Mouse (Mus musculus) retina, embryonic 14.5 days (tissue): ENCODE measurements at regions not wholly inside any gene's neighbourhood (a gene's known extent, or its start where the extent isn't known, plus 50 kb on each side); places are given as distances from the start of the nearest gene placed in this dataset.
"Not testable (repeated sequence)": the region's sequence is repeated elsewhere in the genome, so short reads cannot be mapped to it uniquely, and the experiment has no call there.

Experiments used
- DNase-seq: peaks from one replicate; pipeline ENCODE4 v3.0.0-alpha.2; 2015; ENCODE audit warnings: low spot score

DNA sequence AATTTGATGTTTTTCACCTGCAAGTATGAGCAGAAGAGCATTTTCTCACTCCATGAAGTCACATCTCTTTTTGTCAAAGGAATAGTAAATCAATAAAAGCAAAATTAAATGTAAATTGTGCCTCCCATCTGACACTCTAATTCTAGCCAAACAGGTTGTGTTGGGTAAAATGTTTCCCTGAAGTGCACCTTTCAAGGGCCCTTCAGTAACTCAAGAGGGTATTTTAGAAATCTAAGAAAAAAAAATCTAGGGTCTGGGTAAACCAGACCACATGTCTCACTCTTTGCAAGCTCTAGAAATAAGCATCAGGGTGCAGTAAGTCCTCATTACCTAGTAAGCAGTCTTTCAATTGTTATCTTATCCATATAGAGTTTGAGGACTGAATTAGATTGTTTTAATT is 521.2 kb downstream of the Serpinb8 start:
- DNase-seq, result no peak

DNA sequence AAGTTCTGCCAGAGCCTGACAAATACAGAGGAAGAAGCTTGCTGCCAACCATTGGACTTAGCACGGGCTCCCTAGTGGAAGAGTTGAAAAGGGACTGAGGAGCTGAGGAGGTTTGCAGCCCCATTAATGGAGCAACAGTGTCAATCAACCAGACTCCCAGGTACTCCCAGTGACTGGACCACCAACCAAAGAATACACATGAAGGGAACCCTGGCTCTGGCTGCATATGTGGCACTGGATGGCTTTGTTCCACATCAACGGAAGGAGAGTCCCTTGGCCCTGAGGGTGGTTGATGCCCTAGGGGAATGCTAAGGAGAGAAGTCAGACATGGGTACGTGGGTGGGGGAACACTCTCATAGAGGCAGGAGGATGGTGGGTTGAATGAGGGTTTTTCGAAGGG is 537.6 kb downstream of the Serpinb8 start:
- DNase-seq, result no peak

DNA sequence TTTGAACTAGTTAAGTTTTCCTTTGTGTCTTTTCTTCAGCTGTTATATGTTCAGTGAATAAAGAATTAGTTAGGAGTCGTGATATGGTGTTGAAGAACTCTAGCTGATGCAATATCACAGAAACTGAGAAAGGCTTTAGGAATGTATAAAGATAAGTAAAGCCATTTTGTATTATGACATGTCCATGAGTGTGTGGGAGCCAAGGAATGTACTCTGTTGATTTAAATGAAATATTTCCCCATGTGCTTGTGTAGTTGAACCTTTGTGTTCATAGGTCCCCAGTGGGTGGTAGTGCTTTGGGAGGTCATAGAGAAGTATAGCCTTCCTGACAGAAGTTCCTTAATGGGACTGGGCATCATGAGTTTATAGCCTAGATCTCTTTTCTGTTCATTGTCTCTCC is 542.2 kb downstream of the Serpinb8 start:
- DNase-seq, result no peak

DNA sequence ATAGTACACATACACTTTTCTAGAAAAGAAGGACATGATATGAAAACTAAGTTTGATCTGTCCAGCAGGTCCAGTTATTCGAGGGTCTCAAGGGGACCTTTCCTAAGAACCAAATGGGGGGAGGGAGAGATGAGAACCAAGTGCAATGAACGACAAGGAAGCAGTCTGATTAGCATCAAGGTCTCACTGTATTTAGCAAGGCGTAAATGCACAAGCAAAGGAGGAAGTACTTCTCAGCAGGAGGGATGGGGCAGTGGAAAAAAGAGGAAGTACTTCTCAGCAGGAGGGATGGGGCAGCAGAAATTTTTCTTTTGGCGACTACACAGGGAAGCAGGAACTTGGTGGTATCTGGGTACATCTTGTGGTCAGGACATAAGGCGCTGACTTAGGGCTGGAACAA is 545.5 kb downstream of the Serpinb8 start:
- DNase-seq, result not testable (repeated sequence)

DNA sequence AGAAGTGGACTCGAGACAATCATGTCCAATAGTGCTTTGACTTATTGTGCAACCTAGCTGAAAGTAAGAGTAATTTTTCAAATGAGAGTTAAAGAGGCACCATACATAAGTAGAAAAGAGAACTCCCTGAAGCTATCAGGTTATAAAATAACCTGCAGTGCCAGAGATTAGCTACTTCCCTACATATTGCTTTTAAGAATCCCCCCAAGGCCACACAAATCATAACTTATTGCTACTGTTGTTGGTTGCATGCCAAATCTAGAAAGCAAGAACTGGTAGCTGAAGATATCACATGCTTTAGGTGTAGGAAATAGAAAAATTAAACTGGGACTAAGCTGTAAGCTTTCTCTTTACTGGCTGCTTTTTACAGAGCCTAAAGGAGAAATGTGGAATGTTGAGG is 554.3 kb downstream of the Serpinb8 start:
- no peak for DNase-seq

DNA sequence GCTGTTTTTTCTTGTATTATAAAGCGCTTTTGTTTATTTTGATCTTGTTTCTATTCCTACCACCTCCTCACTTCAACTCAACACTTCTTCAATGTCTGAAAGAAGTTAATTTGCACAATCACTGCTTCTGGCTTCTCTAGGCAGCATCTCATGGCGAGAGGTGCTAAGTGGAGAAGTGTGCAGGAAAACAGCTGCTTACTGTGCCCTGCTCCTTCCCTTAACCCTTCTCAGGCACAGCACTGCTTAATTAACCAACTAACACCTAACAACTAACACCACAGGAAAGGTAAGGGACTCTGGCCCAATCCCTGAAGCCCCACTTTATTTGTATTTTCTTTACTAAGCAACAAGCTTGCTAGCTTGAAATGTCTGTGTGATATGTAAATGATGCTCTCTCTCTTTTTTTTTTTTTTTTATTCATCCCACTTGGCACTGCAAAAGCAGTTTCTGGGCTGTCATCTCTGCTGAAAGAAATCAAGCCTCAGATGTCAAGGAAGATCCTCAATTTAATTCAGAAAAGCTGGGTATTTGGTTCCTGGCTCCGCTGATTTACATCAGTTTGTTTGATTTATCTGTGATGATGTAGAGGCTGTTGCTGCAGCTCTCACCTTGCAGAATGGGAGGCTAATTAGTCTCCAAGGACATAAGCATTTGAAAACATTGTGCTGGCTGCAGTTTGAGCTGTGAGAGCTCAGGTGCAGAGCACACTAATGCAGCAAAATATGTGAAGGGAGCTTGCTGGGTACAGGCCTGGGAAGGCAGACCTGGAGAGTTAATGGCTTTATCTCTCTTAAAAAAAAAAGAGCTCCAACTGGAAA is 591.8 kb downstream of the Serpinb8 start:
- DNase-seq, result no peak

DNA sequence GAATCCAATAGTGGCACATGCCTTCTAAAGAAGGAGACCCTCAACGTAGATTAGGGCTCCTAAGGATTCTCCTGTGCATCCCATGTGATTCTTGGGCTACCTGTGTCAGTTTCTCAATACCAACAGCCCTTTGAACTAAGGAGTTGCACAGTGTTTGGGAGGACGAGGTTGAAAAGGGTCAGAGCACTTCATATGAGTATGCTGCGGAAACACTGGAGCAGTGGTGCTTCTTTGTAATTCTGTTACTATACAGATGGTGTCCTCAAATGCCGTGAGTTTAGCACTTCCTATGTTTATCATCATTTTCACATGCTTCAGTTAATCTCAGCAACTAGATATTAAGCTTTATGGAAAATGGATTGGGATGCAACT is 592.3 kb downstream of the Serpinb8 start:
- DNase-seq, result no peak

DNA sequence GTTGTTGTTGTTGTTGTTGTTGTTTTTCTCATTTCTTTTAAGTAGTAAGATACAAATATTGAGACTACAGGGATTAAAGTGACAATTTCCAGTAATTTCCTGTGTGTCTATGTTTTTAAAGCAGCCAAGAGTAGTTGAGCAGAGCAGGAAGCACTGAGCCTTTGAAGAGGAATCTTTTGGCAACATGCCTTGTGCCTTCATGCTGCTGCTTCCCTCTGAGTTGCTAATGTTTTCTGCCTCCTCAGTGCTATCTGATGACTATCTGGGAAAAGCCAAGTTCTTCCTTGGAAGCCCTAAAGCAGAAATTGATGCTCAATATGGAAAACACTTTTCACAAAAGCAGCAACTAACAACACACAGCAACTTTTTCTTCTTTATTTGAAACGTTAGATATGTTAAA is 634.2 kb downstream of the Serpinb8 start:
- no peak for DNase-seq

DNA sequence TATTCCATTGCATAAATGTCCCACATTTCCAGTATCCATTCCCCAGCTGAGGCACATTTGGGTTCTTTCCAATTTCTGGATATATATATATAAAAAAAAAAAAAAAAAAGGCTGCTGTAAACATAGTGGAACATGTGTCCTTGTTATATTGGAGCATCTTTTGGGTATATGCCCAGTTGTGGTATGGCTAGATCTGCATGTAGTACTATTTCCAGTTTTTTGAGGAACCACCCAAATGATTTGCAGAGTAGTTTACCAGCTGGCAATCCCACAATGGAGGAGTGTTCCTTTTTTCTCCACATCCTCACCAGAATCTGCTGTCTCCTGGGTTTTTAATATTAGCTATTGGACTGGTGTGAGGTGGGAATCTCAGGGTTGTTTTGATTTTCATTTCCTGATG is 650.3 kb downstream of the Serpinb8 start:
- no peak for DNase-seq

DNA sequence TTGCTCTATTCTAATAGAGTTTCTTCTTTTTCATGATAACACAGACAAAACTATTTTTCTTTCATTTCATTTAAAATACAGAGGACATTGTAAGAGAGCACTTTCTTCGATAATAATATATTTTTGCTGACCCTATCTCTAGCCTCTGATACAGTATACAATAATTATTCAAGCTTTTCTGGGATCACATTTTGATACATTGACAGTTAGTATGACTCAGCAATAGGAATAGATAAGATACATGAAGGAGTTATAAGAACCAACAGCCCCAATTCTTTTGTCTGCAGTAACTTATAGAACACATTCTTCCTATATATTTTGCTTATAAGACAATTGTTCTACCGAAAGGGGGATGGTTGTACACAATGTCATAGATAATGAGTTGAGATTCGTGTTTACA is 665.3 kb downstream of the Serpinb8 start:
- no peak for DNase-seq

DNA sequence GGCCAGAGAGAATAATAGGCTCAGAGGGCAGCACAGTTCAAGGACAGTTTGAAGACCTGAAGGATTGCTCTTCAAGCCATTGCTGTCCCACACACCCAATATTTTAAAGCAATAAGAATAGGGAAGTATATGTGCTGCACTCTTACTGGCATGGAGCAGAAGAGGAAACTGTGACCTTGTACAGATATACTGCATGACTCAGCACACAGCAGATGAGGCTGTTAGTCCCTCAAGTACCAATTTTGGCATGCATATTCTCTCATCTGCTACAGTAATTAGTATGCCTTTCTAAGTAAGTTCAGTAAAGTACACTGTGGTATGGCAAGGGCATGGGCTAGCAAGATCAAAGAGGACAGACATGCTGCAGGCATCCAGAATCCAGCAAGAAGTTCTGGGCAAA is 669.5 kb downstream of the Serpinb8 start:
- no peak for DNase-seq

DNA sequence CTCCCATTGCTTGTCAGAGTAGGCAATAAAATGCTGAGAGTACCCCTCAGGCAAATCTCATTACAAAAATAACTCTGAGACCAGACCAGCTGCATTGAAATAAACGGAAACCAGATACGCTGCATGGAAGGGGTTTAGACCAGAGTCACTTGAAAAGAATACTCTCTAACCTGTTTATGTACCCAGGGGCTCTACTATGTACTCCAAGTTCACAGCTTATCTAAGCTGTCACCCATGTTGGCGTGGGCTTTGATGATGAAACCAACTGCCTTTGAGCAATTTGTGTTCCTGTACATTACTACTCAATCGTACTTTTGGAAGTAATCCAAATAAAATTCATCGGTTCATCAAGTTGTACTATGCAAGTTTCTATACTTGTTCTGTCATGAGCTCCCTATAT is 692.3 kb downstream of the Serpinb8 start:
- DNase-seq, result no peak

DNA sequence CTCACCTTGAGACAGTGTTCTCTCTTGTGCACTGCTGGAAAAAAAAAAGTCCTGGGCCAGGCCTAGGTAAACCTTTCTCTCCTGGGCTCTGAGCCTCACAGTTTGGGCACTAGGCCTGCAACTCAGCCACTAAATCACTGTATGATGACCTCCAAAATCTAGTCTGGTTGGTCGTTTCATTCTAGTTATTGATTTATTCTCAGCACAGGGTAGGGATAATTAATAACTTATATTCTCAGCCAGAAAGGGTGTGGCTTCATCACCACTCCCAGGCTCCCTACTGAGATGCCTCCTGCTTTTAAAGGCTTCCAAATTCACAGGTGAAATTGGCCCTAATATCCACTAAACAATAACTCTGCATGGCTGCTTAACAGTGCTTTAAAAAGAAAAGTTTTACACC is 696.8 kb downstream of the Serpinb8 start:
- no peak for DNase-seq
